Mouse (Mus musculus) frontal cortex, postnatal 14 days (tissue): ENCODE data around the gene Prkca.

Source experiments
- DNase-seq, 2 experiments: peaks; one replicate each; pipeline ENCODE4 v3.0.0; 2022; ENCODE audit warnings: low spot score in 2 of 2

Prkca gene

DNA sequence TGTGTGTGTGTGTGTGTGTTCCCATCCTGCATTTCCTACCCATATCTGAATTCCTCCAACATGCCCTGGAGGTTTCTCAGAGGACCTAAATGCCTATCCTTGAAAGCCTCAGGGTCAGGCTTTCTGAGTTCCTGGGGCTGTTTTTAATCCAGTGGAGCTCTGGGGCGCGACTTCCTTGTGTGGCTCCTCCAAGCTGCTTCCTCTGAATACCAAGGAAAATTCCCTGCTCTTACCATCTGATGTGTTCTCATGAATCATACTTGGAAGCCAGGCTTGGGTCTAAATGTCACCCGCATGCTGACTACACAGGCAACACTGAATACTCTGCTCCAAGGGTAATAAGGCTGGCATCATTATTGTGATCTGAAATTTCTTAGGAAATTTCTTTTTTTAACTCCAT, 279.3 kb downstream of the Prkca start:
- no peak for DNase-seq

DNA sequence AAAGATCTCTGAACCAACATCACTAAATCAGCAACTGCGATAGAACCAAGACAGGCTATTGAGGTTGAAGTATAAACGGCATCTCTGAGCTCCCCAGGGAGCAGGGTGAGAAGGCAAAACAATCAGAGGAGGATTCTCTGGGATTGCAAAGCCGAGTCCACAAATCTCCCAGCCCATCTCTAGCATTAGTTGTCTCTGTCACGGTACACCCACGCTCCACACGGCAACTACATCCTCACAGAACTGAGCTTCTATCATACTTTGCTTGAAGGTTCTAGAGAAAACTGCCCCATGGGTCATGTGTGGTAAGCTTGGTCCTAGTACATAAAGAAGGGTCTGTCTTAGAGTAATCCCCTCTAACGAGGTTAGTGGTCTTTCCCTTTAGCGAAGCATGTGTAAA, 280.6 kb downstream of the Prkca start:
- DNase-seq = no peak

DNA sequence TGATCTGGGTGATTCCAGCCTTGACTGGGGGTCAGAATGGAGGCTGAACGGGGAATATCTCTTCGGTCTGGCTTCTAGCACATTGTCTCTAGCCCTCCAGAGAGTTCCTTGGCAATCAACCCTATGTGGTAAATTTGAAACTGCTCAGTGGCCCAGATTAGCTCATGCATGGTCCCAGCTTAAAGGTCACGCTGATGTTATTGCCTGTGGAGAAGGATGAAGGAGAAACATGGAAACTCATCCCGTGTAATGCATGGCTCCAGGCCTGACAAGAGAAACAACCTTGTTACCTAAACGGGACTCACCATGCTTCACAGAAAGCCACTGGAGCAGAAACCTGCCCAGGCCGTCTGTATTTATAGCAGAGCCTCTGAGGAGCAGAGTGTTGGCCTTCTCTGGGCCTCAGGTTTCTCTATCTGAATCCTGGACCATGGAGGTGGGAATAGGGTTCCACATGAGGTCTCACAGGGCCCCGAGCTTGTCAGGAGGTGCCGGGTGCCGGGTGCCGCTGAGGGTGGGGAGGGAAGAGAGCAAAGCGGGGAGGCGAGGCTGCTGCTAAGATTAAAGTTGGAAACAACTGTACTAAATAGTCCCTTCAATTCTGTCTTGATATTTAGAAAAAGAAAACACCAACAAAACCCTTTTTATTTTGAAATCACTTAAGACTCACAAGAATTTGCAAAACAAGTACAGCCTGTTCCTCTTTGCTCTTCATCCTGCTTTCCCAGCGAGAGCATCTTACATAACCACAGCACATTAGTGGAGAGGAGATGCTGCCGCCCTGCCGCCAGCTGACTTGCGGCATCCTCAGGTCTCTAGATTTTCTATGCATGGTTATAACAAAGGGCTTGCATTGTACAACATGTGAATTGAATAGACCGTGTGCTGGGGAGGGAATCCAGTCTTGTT, 281.9 kb downstream of the Prkca start:
- no peak for DNase-seq

DNA sequence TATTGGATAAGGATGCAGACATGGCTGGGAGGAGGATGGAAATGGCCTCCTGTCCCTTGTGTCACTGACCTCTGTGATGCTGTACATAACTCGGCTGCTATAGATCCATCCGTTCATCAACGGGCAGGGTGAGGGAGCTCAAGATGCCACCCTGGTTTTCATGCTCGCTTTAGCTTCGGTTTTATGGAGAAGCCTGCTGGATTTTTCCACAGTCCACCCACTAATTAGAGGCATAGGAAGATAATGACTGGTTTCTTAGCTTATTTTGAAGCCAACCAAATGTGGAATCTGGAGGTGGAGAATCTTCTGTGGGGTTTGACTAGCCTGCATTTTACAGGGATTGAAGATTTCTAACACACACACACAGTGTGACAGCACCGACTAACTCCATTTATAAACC, 286.6 kb downstream of the Prkca start:
- DNase-seq = no peak

DNA sequence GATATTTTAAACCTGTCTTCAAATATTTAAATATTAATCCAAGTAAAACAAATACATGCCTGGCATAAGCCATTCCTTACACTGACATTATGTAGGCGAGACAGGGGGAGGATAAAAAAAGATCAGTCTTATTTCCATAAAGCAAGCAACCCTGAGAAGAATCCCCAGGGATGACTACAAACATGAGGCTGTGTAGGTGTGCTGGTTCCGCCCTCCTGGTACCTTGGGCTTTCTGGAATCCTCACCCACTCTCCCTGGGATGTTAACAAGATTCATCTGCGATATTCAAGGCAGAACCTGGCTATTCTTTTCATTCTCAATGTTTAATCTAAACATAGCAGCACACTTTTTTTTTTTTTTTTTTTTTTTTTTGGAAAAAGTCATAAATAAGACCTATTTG, 289.1 kb downstream of the Prkca start:
- DNase-seq = no peak

DNA sequence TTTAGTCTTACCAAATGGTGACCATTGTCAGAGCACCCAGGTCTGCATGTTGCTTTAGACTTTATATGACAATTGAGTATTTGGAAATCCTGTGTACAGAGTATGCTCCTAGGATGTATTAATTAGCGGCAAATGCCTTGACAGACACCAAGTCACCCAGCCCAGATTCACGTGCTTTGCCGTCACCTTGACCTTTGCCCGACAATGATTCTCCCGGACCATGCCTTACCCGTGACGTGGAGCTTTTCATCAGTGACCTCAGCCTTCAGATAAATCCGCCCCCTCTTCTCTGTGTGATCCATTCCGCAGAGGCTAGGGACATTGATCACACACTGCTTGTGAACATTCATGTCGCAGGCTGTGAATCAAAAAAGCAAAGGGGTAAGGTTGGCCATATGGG, 290.0 kb downstream of the Prkca start:
- DNase-seq = no peak

DNA sequence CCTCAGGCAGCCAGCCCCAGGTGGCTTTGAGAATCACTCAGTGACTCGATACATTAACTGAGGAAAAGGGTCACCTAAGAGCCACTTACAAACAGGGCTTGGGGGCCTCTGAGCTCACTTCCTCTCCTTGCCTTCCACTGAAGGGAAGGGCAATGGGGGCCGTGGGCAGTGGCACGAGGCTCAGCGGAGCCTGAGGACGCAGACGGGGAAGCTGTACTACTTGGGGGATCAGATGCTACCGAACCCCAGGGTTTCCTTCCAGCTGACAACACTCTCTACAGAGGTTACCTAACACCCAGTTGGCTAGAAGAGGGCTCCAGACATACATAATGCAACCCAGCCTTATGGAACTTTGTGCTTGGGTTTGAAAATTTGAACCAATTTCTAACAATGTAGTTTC, 302.1 kb downstream of the Prkca start:
- no peak for DNase-seq

DNA sequence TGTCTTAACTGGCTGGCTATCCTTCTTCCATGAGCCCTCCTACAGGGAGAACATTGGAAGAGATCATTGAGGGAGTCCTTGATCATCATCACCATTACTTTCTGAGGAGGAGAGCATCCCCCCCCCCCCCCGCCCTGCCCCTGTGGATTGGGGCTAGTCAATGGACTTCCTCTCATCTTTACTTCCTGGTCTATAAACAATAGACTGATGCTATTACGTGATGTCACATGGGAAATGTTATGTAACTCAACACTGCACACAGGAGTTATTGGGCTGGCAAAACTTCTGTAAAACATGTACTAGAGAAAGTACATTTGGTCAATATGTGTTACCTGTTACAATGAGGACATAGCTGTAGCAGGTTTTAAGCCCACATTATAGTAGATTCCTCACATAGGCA, 302.9 kb downstream of the Prkca start:
- no peak for DNase-seq

DNA sequence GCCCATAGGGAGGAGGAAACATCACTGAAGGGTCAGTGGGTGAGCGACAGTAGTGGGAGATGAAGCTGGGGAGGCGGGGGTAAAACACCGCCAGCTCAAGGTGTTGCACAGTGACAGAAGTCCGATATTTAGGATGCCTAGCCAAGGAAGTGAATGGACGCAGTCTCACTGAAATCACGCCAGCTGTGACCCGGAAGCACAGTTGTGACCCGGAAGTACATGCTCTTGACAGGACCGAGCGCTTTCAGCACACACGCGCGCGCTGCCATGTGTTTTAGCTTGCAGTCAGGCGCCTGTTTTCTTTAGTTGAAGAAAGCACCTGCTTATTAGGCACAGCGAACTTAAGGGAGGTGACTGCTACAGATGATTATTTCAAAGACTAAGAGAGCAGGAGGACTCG, 304.0 kb downstream of the Prkca start:
- DNase-seq = no peak

DNA sequence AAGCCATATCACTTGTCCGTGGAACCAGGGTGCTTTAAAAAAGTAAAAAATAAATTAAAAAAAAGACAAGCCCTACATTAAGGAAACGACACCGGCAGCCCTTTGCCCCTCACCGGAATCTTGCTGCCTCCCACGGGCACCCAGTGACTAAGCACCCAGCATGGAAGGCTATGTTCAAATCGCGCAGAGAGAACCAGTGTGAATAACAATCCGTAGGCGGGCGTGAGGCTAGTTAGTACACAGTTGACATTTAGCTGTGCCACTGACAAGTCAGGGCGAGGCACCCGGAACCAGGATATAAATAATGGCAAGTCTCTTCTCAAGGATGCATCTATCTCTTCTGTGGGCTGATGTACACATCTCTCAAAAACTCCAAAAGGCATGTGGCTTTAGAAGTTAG, 304.7 kb downstream of the Prkca start:
- DNase-seq = no peak

DNA sequence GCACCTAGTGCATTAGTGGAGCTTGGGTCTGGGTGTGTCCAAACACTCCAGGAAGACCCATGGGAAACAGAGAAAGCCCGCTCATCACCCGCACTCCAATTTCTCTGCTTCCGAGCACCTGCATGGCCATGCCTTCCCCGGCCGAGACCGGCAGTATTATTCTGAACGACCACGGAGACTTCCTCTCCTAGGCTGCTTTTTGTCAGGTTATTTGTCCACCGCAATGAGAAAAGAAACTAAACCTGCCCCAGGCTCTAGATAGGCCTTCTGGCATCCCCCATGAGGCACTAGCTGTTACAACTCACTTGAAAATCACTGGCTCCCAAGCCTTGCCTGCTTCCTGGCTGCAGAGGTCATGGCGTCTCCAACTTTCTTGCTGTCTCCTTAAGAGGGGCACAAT, 307.4 kb downstream of the Prkca start:
- no peak for DNase-seq

DNA sequence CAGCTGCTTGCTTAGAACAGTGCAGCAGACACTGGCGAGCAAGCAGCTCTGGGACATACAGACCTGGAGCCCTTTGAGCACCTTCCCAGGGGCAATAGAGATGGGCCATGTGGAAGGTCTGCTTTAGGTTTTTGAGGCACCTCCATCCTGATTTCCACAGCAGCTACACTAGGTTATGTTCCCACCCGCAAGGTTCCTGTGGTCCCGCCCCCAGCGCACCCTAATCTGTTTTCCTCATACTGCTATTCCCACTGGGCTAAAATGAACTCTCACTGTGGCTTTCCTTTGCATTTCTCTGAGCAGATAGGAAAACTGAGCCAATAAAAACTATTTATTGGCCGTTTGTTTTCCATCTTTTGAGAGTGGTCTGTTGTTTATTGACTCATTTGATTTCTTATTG, 308.0 kb downstream of the Prkca start:
- no peak for DNase-seq

DNA sequence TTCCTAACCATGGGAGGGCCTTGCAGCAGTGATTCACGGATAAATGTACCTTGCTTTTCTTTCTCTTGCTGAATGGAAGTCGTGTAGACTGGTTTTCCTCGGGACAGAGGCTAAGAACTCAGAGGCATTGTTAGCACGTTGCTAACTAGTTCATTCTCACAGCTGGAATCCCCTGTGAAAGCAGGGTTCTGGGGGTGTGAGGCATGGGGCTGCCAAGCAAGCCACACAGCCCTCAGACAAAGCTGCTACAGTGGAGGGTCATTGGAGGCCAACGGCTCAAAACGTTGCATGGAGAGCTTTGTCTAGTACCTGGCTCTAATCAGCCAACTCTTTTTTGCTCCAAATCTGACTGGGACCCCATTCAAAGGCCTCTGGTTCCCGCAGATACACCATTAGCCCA, 309.4 kb downstream of the Prkca start:
- DNase-seq = no peak

DNA sequence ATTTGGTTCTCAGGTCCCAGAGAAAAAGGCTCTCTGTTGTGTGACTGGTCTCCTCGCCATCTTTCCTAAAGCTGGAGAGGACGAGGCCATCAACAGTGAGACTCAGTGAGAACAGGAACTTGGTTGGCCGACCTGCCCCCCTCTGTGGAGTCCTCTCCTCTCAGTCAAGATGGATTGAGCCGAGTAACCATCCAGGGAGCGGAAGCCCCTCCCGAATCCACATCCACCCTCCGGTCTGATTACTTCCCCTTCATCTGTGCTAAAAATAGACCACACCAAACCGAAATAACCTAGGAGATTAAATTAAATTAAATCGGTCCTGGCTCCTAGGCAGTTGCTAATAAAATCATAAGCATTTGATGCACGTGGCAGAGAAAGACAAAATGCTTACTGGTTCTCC, 311.2 kb downstream of the Prkca start:
- DNase-seq = no peak

DNA sequence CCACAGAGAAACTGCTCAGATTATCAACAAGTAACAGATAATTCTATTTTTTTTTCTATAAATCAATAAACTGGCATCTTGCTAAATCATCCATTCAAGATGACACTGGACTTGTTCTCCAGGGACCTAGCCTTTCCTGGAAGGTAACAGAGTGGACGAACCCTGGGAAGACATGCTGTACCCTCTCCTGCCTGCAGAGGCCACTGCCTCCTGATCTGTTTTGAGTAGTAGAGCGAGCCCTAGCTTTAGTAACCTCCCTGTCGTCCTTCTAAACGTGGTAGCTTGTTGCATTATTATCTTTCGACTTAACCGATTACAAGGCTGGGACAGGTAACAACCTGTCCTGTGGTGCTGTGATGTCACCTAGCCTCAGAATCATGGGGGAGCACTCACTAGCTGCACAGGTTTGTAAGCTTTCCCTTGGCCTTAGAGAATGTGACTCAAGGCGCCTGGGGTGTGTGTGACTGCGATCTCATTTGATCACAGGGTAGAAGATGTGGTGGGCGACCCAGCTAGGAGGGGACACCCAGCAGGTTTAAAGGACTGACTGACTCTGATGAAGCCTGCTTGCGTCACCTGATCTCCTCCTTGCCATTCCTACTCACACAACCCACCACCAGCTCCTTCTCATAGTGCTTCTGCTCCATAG, 312.6 kb downstream of the Prkca start:
- peak in 1 of 2 experiments; percentile 45 for DNase-seq

DNA sequence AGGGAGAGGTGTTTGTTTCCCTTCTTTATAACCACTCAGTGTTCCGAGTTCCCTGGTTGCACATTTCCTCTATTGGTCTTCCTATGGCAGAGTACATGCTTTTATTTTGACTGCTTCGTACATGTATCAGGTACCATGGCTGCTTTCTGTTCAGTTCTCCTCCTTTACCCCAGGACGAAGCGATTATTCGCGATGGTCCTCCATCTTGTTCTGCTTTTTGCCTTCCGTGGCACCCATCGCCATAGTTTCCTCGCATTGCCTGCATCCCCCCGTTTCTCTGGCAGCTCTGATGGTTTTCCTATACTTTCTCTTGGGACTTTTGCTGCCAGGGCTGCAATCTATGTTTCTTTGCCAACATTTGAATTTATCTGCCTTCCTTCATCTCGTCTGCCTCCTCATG, 314.4 kb downstream of the Prkca start:
- DNase-seq = no peak

DNA sequence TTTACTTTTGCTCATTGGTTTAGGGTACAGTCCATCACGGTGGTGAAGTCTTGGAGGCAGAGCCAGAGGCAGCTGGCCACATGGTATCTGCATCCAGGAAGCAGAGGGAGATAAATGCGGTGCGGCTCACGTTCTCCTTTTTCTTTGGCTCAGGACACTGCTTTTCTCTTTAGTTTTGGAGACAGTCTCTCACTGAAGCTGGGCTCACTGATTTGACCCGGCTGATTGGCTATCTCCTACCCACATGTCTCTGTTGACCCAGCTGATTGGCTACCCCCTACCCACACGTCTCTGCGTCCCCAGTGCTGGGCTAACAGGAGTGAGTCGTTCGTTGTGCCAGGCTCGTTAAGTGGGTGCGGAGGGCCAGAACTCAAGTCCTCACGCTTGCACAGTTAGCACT, 315.3 kb downstream of the Prkca start:
- no peak for DNase-seq

DNA sequence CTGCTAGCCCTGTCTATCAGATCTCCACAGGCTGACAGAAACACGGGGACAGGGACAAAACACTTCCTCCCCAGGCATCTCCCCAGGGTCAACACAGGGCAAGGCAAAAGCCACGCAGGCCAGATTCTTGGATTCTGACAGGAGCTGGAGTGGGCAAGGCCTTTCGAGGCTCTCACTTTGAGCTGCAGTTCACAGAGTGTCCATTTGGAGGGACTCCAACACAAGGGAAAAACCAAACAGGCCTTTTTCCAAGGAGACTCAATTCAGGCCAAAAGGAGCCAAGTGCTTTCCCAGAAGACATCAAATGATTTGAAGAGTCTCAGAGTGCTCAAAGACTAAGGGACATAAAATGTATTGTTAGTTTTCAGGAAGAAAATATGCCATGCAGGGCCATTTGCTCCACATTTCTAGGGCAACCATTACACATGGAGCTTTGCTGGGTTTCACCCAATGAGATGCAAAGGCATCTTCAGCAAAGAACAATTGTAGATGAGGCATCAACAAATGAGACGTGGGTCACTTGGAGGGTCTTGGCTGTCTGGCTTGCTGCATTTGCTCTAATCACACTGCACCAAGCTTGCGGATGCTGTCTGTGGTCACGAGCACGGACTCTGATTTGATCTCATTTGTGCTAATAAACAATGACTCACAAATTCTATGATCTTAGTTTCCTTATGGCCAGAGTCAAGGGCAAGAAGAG, 317.9 kb downstream of the Prkca start:
- peak; percentile 33 to 47 for DNase-seq

DNA sequence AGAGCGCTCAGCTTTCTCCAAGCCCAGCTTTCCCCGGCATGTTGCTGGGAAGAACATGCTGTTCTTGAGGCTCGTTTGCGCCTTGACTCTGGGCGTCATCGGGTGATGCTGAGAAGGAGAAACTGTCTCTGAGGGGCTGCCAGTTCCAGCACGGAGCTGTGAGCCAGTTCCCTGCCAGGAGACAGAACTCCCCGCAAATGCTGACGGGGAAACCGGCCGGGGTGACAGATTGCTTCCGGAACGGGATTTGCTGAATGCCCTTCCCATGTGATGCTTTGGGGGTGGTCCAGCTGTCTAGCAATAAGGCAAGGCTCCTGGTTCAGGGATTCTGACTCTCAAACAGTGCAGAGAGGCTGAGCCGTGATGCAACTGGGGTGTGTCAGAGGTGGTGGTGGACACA, 320.5 kb downstream of the Prkca start:
- peak; percentile 66 to 69 for DNase-seq

DNA sequence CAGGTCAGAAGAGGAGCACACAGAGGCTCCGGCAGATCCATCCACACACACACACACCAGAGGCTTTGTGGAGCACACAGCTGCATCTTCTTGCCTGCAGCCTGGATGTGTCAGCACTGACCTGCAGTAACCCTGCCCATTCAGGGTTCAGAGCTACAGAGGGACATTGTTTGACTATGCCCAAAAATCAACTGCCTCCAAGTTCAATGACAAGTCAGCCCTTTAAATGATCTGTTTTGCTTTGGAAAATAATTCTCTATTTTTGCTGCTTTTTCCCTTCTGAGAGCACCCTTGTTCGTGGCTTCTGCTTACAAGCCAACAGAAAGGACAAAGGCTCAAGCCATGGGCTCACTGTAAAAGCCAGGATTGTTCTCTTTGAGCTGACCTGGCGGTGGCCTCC, 322.8 kb downstream of the Prkca start:
- no peak for DNase-seq

DNA sequence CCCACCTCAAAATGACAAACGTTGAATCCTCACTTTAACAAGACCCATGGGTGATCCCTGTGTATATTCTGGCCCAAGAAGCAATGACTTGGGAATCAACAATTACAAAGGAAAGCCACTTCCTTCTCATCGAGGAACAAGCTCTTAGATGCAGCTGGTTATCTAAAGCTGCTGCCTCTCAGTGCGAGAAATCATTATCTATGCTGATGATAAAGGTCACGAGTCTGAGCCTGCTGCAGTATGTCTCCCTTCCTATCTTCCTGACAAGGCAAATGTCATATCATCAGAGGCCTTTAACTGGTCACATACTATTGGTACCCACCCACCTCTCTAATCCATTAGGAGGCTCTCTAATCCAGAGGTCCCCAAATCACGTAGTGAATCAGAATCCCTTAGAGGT, 328.4 kb downstream of the Prkca start:
- no peak for DNase-seq

DNA sequence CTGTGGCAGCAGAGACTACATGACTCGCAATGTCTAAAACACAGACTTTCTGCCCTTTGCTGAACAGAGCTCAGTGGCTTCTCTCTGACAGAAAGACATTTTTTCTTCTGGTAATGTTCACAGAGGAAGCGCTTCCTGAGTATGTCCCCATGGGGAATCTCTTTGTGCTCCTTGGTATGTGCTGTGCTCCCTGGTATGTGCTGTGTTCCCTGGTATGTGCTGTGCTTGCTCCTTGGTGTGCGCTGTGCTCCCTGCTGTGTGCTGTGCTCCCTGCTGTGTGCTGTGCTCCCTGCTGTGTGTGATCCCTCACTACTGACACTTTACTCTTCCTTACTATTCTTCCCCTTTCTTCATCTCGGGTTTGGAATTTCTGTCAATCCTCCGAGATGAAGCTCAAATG, 330.3 kb downstream of the Prkca start:
- DNase-seq = no peak

DNA sequence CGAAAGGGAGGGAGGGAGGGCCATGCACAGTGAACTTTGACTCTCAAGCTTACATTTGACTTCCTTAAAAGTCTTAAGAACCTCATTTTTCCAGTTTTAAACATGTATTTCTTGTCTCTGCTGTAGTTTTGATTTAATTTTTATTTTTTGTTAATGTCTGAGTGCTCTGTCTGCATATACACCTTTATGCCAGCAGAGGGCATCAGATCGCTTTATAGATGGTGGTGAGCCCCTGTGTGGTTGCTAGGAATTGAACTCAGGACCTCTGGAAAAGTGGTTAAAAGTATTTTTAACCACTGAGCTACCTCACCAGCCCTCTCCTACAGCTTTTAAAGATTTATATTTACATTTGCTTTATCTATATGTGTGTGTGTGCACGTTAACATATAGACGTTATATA, 333.3 kb downstream of the Prkca start:
- no peak for DNase-seq
